Mouse (Mus musculus) ZHBTc4 (cell line): Measurements from ENCODE around the gene Atf6b.

Experiments used
- DNase-seq: peaks from one replicate; pipeline ENCODE4 v3.0.0-alpha.2; 2011; ENCODE audit warnings: low read depth, low spot score

Gene Atf6b

GRCm38 (mm10) chr17:34670235-34670634 is 23.3 kb downstream of the Atf6b start, which contains the start of gene Tnxb:
Gene Tnxb (plus strand): TSS chr17:34670535.
- no peak for DNase-seq

GRCm38 (mm10) chr17:34671151-34672066 is 24.5 kb downstream of the Atf6b start:
- peak; percentile 42 for DNase-seq

GRCm38 (mm10) chr17:34672246-34672792 is 25.4 kb downstream of the Atf6b start:
- peak; percentile 43 for DNase-seq

DNA sequence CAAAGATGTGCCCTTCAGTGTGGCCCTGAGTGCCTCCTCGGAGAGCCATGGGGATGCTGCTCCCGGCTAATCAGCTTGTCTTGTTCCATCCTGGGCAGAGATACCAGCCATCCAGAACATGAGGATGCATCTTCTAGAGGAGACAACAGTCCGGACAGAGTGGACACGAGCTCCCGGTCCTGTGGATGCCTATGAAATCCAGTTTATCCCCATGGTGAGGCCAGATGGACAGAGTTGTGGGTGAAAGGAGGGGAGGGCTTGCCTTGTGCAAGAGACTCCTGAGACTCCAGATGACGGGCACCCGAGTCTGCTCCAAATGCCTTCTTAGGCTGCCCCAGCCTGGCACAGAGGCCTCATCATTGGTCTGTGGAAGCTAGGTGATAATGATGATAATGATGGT is 26.2 kb downstream of the Atf6b start:
- DNase-seq = no peak

- DNase-seq = no peak
These were observed 27.7 kb downstream of the Atf6b start for GRCm38 (mm10) chr17:34674524-34675204.

GRCm38 (mm10) chr17:34675205-34676092 is 28.5 kb downstream of the Atf6b start:
- DNase-seq = no peak

DNA sequence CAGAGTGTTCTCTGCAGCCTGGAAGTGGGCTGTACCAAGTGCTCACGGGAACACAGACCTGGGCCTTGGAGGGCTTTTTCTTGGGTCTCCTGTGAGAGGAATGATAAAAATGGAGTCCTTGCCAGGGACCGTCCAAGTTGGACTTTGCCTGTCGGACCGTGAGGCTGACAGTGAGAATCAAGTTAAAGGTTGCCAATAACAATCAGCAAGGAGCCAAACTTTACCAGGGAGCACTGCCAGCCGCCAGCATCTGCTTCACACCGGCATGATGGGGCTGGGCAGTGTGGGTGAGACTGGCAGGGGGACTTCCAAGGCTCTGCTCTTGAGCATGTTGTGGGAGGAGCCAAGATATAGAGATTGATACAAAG is 29.1 kb downstream of the Atf6b start:
- DNase-seq = no peak

- no peak for DNase-seq
These were observed 29.7 kb downstream of the Atf6b start for GRCm38 (mm10) chr17:34676671-34677070.

DNA sequence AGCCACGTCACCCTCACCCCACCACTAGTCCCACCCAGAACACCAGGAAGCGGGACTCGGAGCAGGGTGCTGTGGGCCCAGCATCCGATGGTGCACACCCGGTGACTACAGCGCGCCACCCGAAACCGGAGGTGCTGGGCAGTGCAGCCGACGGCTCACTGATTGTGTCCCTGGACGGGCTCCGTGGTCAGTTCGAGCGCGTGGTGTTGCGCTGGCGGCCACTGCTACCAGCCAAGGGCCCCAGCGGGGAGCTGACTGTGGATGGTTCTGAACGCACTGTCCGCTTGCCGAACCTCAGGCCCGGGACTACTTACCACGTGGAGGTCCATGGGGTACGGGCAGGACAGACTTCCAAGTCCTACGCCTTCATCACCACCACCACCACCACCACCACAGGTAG is 33.2 kb downstream of the Atf6b start:
- no peak for DNase-seq

DNA sequence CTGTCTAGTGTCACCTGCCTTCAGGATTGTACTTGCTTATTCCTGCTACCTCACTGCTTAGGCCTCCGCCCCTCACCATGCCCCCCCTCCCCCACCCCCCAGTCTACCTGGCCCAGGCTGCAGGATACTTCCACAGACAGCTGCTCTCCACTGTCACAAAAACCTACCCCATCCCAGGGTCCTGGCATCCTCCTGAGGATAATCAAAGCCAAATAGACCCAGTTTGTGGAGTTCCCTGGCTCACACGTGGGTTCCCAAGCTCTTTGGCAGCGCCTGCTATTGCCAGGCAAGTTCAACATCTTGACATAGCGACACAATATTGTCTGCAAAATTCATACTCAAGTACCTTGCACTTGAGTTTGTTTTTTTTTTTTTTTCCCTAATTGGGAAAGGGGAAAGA is 33.7 kb downstream of the Atf6b start:
- no peak for DNase-seq

GRCm38 (mm10) chr17:34681132-34681571 is 34.2 kb downstream of the Atf6b start:
- DNase-seq = peak; percentile 40

DNA sequence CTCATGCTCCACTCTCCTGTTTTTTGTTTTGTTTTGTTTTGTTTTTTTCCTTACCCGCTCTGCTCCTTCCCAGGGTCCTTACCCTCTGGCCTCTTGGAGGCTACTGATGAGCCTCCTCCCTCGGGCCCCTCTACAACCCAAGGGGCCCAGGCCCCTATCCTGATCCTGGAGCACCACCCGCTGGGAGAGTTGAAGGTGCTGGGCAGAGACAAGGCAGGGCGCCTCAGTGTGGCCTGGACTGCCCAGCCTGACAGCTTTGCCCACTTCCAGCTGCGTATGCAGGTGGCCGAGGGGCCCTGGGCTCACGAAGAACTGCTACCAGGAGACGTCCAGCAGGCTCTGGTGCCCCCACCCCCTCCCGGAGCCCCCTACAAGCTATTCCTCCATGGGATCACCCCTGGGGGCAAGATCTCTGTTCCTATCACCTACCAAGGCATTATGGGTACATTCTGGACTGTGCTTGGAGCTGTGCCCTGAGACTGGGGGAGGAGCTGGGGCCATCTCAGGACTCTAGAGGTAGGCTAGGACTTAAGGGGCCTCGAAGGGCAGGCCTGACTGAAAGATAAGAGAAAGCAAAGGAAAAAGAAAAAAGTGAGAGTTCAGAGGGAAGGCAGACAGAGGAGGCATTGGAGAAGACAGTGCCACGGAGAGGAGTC is 35.1 kb downstream of the Atf6b start:
- DNase-seq = no peak

GRCm38 (mm10) chr17:34683179-34683578 is 36.2 kb downstream of the Atf6b start:
- no peak for DNase-seq

- no peak for DNase-seq
These were observed 36.8 kb downstream of the Atf6b start for GRCm38 (mm10) chr17:34683686-34684220.

DNA sequence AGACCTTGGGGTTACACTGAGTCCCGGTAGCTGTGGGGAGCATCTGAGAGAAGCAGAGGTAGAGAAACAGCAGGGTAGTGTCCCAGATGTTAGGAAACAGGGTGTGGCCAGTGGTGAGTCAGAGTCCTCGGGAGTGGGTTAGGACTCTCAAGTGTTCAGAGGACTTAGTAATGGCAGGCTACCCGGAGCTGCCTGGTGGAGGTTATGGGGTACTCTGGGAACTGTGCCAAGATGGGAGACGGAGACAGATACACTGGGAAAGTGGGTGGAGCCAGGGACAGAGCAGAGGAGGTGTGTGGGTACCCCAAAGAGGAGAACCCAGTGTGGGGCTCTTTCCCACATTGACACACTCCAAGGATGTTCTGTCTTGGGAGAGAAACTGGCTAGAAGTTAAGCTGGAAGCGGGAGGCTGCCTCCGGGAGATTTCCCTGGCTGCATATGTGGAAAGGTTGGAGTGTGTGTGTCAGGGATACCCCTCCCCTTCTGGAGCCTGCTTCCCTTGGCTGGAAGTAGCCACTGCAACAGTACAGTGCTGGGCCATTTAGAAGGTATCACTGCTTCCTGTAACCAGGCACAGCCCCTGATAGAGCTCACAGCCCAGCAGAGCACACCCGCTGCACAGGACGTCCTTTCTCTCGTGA is 37.4 kb downstream of the Atf6b start:
- no peak for DNase-seq

GRCm38 (mm10) chr17:34685120-34686110 is 38.5 kb downstream of the Atf6b start:
- no peak for DNase-seq

DNA sequence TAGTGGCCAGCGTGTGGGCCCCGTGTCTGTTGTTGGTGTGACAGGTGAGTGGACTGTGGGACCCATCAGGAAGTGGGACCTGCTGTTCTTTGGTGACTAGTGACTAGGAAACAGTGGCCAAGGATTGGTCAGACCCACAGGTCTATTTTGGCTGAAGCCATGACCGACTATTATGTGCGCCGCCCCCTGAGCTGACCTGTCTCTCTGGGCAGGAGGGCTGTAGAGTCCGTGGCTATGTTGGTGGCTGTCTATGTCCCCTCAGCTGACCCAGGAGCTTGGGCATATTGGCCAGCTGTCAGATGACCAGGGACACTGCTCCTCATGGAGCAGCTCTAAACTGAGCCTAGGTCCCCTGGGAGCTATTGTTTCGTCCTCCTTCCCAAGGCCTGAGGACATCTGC is 41.9 kb downstream of the Atf6b start:
- DNase-seq = no peak

DNA sequence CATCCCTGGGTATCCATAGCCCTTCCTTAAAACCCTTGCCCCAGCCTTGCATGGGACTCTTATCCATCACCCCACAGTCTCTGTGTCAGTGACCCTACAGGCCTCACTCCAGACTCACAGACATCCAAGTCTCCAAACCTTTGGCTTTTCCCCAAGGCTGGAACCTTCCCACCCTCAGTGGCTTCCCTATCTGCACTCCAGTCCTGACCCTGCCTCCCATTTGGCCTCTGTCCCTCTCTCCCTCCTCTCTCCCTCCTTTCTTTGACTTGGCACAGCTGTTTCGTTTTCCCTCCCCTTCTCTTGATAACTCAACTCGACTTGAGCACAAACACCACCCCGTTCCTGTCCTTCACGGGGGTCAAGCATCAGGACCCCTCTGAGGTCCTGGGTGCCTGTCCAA is 43.5 kb downstream of the Atf6b start:
- DNase-seq = no peak

DNA sequence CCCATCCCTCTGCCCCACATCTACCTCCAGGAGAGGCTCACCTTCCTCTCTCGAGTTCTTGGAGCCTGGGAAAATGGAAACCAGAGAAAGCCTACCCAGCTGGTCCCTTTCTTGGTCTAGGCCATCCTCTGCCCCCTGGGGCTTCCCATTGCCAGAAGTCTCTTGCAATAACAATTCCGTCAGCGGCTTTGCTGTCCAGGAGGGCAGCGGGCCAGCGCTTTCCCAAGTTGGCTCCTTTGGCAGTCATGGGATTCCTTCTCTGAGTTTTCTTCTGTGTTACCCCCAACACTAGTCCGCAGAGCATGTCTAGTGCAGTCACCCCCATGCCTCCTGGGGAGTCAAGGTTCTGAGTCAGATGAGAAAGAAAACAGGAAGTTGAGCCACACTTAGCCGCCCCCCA is 46.0 kb downstream of the Atf6b start:
- DNase-seq = no peak
